Mouse (Mus musculus): ENCODE results near the gene Klk1b27.
"Not testable (repeated sequence)": the region's sequence is repeated elsewhere in the genome, so short reads cannot be mapped to it uniquely, and the experiment has no call there.

DNA sequence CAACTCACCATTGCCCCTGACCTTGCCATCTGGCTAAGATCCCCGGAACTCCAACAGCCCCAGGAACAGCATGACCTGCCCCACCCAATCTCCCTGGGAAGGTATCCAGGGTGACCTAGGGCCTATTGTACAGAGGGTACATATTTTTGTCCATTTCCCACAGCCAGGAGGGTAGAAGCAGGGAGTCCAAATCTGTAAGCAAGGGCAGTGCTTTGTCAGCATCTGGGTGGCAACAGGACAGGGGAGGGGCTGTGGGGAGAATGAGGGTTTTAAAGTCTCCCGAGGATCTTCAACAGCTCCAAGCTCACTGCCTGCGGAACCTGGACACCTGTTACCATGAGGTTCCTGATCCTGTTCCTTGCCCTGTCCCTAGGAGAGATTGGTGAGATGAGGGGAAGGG is 49.9 kb downstream of the Klk1b27 start, which contains the start of gene Klk1b21:
- TF ChIP-seq POLR2A (IDR thresholded peaks at IDR 0.05; ENCODE audit: insufficient read depth, low read depth, low read length); EP300 (IDR thresholded peaks at IDR 0.05; ENCODE audit: insufficient read depth, low read depth, low read length); CTCF (IDR thresholded peaks at IDR 0.05): not testable (repeated sequence)

Measured in heart, adult 2 months (tissue).